Mouse (Mus musculus) cerebellum, adult 2 months (tissue): ENCODE results near the gene Catsperz.

Experiments used
- CTCF ChIP-seq: fragments of 200-500 bp; IDR thresholded peaks from 2 replicates; pipeline ENCODE4 v1.5.1; 2011; ENCODE audit warnings: low read depth, mild to moderate bottlenecking, control low read depth, low read length, moderate library complexity, borderline replicate concordance; ENCODE audit not compliant: insufficient read depth
- POLR2A ChIP-seq: fragments of 200-500 bp; IDR thresholded peaks from 2 replicates; pipeline ENCODE4 v1.6.1; 2011; ENCODE audit warnings: low read length, control low read depth, borderline replicate concordance; ENCODE audit not compliant: insufficient read depth

DNA sequence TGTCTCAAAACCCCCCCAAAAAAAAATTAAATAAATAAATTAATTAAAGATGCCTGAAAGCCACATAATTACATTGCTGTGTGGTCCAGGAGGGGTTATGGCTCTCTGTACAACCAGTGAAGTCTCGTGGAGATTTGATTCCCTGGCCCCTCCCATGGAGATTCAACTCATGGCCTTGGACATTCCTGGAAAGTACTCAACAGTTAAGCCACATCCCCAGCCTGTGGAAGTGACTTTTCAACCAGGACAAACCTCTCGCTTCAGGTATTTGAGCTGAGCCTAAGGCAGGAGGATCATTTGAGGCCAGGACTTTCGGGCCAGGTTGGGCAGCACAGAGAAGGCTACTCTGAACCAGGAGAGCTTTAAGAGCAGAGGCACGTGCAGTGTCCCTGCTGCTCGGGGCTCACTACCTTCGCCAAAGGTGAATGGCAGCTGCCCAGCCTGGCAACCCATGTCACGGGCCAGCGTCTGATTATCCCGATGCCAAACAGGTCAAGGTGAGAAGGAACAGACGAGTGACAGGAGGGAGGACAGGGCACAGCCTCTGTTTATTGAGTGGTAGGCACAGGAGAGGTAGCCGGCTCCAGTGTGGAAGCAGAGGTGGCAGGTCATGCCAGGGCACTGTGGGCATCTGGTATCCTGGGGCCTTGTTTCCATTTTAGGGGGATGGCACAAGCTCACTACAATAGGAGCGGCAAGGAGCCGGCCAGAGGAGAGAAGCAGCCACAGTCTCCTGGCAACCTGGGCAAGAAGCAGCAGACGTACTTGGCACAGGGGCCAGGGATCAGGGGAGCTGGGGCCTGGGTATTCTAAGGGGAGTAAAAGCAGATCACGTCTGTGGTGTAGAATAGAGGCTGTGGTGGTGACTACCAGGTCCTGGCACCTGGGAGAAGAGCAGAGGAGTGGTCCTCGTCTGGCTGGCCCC is 12.6 kb upstream of the Catsperz start:
- no peak for TF ChIP-seq CTCF
- no peak for TF ChIP-seq POLR2A
